Mouse (Mus musculus): ENCODE results near the gene Kif6.

The Kif6 gene

GRCm38 (mm10) chr17:49839243-49839642 is 224.3 kb downstream of the Kif6 start:
- DNase-seq (ENCODE audit: low spot score in 2 of 2), result no peak

- DNase-seq (ENCODE audit: low spot score in 2 of 2), result no peak
Observed at GRCm38 (mm10) chr17:49851210-49851609, 236.3 kb downstream of the Kif6 start.

GRCm38 (mm10) chr17:49852183-49852582 is 237.2 kb downstream of the Kif6 start:
- no peak for DNase-seq (ENCODE audit: low spot score in 2 of 2)

- no peak for DNase-seq (ENCODE audit: low spot score in 2 of 2)
Observed at GRCm38 (mm10) chr17:49855785-49856184, 240.8 kb downstream of the Kif6 start.

- peak; percentile 24 to 39 for DNase-seq (ENCODE audit: low spot score in 2 of 2)
Observed at GRCm38 (mm10) chr17:49860057-49860816, 245.3 kb downstream of the Kif6 start.

GRCm38 (mm10) chr17:49863597-49863996 is 248.7 kb downstream of the Kif6 start:
- no peak for DNase-seq (ENCODE audit: low spot score in 2 of 2)

- no peak for DNase-seq (ENCODE audit: low spot score in 2 of 2)
Observed at GRCm38 (mm10) chr17:49865604-49866003, 250.7 kb downstream of the Kif6 start.

- no peak for DNase-seq (ENCODE audit: low spot score in 2 of 2)
Observed at GRCm38 (mm10) chr17:49866653-49867215, 251.8 kb downstream of the Kif6 start.

GRCm38 (mm10) chr17:49867321-49868137 is 252.6 kb downstream of the Kif6 start:
- DNase-seq (ENCODE audit: low spot score in 2 of 2), result no peak

GRCm38 (mm10) chr17:49869246-49869645 is 254.3 kb downstream of the Kif6 start:
- DNase-seq (ENCODE audit: low spot score in 2 of 2), result no peak

- DNase-seq (ENCODE audit: low spot score in 2 of 2), result no peak
Observed at GRCm38 (mm10) chr17:49872305-49872704, 257.4 kb downstream of the Kif6 start.

GRCm38 (mm10) chr17:49874746-49875145 is 259.8 kb downstream of the Kif6 start:
- no peak for DNase-seq (ENCODE audit: low spot score in 2 of 2)

- no peak for DNase-seq (ENCODE audit: low spot score in 2 of 2)
Observed at GRCm38 (mm10) chr17:49875401-49875800, 260.5 kb downstream of the Kif6 start.

GRCm38 (mm10) chr17:49875939-49876651 is 261.2 kb downstream of the Kif6 start:
- DNase-seq (ENCODE audit: low spot score in 2 of 2), result no peak

GRCm38 (mm10) chr17:49880919-49881744 is 266.2 kb downstream of the Kif6 start:
- DNase-seq (ENCODE audit: low spot score in 2 of 2), result no peak

GRCm38 (mm10) chr17:49881796-49882195 is 266.9 kb downstream of the Kif6 start:
- DNase-seq (ENCODE audit: low spot score in 2 of 2), result no peak

GRCm38 (mm10) chr17:49883136-49883755 is 268.3 kb downstream of the Kif6 start:
- peak in 1 of 2 experiments; percentile 38 for DNase-seq (ENCODE audit: low spot score in 2 of 2)

GRCm38 (mm10) chr17:49885035-49885434 is 270.1 kb downstream of the Kif6 start:
- DNase-seq (ENCODE audit: low spot score in 2 of 2), result no peak

GRCm38 (mm10) chr17:49889629-49890028 is 274.7 kb downstream of the Kif6 start:
- no peak for DNase-seq (ENCODE audit: low spot score in 2 of 2)

- DNase-seq (ENCODE audit: low spot score in 2 of 2), result peak in 1 of 2 experiments; percentile 37
Observed at GRCm38 (mm10) chr17:49890861-49891260, 275.9 kb downstream of the Kif6 start.

GRCm38 (mm10) chr17:49892390-49892789 is 277.5 kb downstream of the Kif6 start:
- no peak for DNase-seq (ENCODE audit: low spot score in 2 of 2)

Data from right cerebral cortex, postnatal 36 days (tissue).